Mouse (Mus musculus) MEL (cell line): ENCODE data around the gene Gmeb2.

ENCODE experiments used
- CHD2 ChIP-seq: IDR thresholded peaks from 2 replicates; pipeline ENCODE4 v1.6.1; 2011; ENCODE audit warnings: low read length, improper control_type of control experiment
- CTCF ChIP-seq, 3 experiments: IDR thresholded peaks in 2 of 3; conservative IDR thresholded peaks in 1 of 3; 2 replicates each; pipeline ENCODE4 v1.5.1; 2011 to 2012; ENCODE audit warnings: low read length in 3 of 3, low read depth in 2 of 3, mild to moderate bottlenecking in 2 of 3, improper control_type of control experiment in 1 of 3, inconsistent platforms in 1 of 3, mixed read lengths in 1 of 3, moderate library complexity in 1 of 3; ENCODE audit not compliant: control insufficient read depth in 1 of 3, insufficient read depth in 1 of 3, poor library complexity in 1 of 3, severe bottlenecking in 1 of 3
- EP300 ChIP-seq, 2 experiments: IDR thresholded peaks; 2 replicates each; pipeline ENCODE4 v1.6.1; 2011; ENCODE audit warnings: improper control_type of control experiment in 2 of 2, low read length in 2 of 2, low read depth in 1 of 2, mild to moderate bottlenecking in 1 of 2
- ETS1 ChIP-seq: IDR thresholded peaks from 2 replicates; pipeline ENCODE4 v1.6.1; 2012; ENCODE audit warnings: low read depth, mild to moderate bottlenecking, inconsistent platforms, low read length, improper control_type of control experiment, moderate library complexity
- HCFC1 ChIP-seq: IDR thresholded peaks from 2 replicates; pipeline ENCODE4 v1.6.1; 2012; ENCODE audit warnings: low read depth, mild to moderate bottlenecking, inconsistent platforms, low read length, improper control_type of control experiment, moderate library complexity
- MEF2A ChIP-seq: IDR thresholded peaks from 2 replicates; pipeline ENCODE4 v1.6.1; 2014; ENCODE audit warnings: low read depth, mild to moderate bottlenecking, inconsistent platforms, low read length, improper control_type of control experiment; ENCODE audit not compliant: poor library complexity, insufficient replicate concordance, severe bottlenecking; ENCODE audit errors: extremely low read depth
- MYB ChIP-seq: IDR thresholded peaks from 2 replicates; pipeline ENCODE4 v1.6.1; 2011; ENCODE audit warnings: mild to moderate bottlenecking, low read depth, low read length, improper control_type of control experiment
- NELFE ChIP-seq: IDR thresholded peaks from 2 replicates; pipeline ENCODE4 v1.6.1; 2011; ENCODE audit warnings: low read depth, low read length, improper control_type of control experiment
- NRF1 ChIP-seq: IDR thresholded peaks from 2 replicates; pipeline ENCODE4 v1.6.1; 2014; ENCODE audit warnings: low read depth, mild to moderate bottlenecking, inconsistent platforms, low read length, improper control_type of control experiment, moderate library complexity; ENCODE audit not compliant: poor library complexity, insufficient read depth, severe bottlenecking
- POLR2A ChIP-seq, 2 experiments: IDR thresholded peaks; 2 replicates each; pipeline ENCODE4 v1.6.1; 2011 to 2012; ENCODE audit warnings: low read length in 2 of 2, mild to moderate bottlenecking in 2 of 2, control low read depth in 1 of 2, improper control_type of control experiment in 1 of 2, low read depth in 1 of 2, moderate library complexity in 1 of 2; ENCODE audit not compliant: control insufficient read depth in 1 of 2, insufficient read depth in 1 of 2, poor library complexity in 1 of 2
- SMC3 ChIP-seq: IDR thresholded peaks from 2 replicates; pipeline ENCODE4 v1.6.1; 2011; ENCODE audit warnings: low read depth, low read length, improper control_type of control experiment
- TBP ChIP-seq: IDR thresholded peaks from 2 replicates; pipeline ENCODE4 v1.8.0; 2011; ENCODE audit warnings: low read depth, low read length, improper control_type of control experiment
- UBTF ChIP-seq: IDR thresholded peaks from 2 replicates; pipeline ENCODE4 v1.6.1; 2012; ENCODE audit warnings: low read depth, mild to moderate bottlenecking, inconsistent platforms, low read length, improper control_type of control experiment, moderate library complexity, borderline replicate concordance; ENCODE audit not compliant: insufficient read depth
- USF1 ChIP-seq: IDR thresholded peaks from 2 replicates; pipeline ENCODE4 v1.6.1; 2014; ENCODE audit warnings: low read depth, mild to moderate bottlenecking, inconsistent platforms, low read length, improper control_type of control experiment, moderate library complexity

DNA sequence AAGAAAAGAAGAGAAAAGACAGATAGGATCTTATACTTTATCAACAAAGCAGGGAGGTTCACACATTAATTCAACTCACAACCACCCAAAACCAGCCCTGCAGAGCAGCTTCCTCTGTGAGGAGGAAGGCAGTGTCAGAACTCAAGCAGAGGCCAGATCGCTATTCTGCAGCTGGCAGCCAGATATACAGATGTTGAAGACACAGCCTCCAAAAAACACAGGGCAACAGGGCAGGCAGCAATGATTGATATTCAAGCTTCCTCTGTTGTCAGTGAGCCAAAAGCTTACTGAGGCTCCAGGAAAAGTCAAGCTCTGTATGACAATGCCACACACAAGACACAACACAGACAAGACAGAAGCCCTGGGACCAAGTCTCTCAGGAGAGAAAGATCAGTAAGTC is 11.1 kb downstream of the Gmeb2 start:
- TF ChIP-seq POLR2A (IDR thresholded peaks at IDR 0.05; ENCODE audit: control insufficient read depth in 1 of 2, insufficient read depth in 1 of 2, low read depth in 1 of 2, low read length in 2 of 2, poor library complexity in 1 of 2) = no peak
- no peak for TF ChIP-seq MYB
- no peak for TF ChIP-seq ETS1
- no peak for TF ChIP-seq EP300 (IDR thresholded peaks at IDR 0.05; ENCODE audit: low read depth in 1 of 2, low read length in 2 of 2)
- TF ChIP-seq CTCF (IDR thresholded peaks at IDR 0.05 in 2 of 3, conservative IDR thresholded peaks at IDR 0.05 in 1 of 3; ENCODE audit: control insufficient read depth in 1 of 3, insufficient read depth in 1 of 3, low read depth in 2 of 3, low read length in 3 of 3, poor library complexity in 1 of 3, severe bottlenecking in 1 of 3) = no peak
- no peak for TF ChIP-seq TBP
- TF ChIP-seq NRF1 = no peak
- no peak for TF ChIP-seq HCFC1
- TF ChIP-seq SMC3 = no peak
- TF ChIP-seq USF1 = no peak
- no peak for TF ChIP-seq NELFE
- no peak for TF ChIP-seq MEF2A
- TF ChIP-seq CHD2 = no peak
- no peak for TF ChIP-seq UBTF
